Mouse (Mus musculus) layer of hippocampus, adult 2 months (tissue): Measurements from ENCODE around the gene Vps37b. TPM values are rescaled to one million over a fixed set of nuclear protein-coding genes. Genes with fewer than 3 reads are reported as not detected.

Source experiments
- DNase-seq, 2 experiments: peaks; one replicate each; pipeline ENCODE4 v3.0.0; 2022; ENCODE audit warnings: low spot score in 2 of 2
- H3K27ac ChIP-seq: fragments of 200-600 bp; 2 replicates; pipeline ENCODE4 v1.8.1; 2022
- H3K4me3 ChIP-seq: fragments of 200-600 bp; 2 replicates; pipeline ENCODE4 v1.8.1; 2022; ENCODE audit warnings: mild to moderate bottlenecking
- CTCF ChIP-seq: fragments of 200-600 bp; conservative IDR thresholded peaks from 2 replicates; pipeline ENCODE4 v1.8.1; 2022; ENCODE audit warnings: antibody characterized with exemption, mild to moderate bottlenecking, moderate library complexity
- total RNA-seq, 2 experiments: library from RNA; stranded (reverse); gene quantifications; 2 replicates each; pipeline ENCODE4 v1.2.3; 2021

Vps37b gene
- total RNA-seq, 2 experiments from 2014 or later, result 36.8 to 42.2 TPM

DNA sequence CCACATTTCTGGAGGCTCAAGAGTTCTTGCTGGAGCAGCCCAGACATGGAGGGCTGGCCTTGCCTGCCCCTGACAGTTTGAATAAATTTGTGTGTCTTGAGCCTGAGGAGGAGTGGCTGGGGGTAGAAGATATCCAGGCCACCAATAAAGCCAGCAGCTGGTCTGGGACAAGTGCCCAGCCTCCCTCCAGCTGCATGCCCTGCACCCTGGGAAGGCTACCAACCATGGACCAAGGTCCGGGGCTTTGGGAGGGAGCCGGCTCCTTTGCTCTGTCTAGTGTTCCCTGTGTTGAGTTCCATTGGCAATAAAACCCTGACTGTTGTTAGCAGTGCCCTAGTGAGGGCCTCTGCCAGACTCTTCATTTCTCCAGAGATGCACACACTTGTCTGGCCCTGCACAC lies 29.2 kb downstream of the Vps37b start:
- H3K4me3 ChIP-seq, result no peak overlapping the region
- TF ChIP-seq CTCF, result no peak
- peak; percentile 60 to 75 for DNase-seq
- peak overlapping the region; percentile 63 for H3K27ac ChIP-seq

DNA sequence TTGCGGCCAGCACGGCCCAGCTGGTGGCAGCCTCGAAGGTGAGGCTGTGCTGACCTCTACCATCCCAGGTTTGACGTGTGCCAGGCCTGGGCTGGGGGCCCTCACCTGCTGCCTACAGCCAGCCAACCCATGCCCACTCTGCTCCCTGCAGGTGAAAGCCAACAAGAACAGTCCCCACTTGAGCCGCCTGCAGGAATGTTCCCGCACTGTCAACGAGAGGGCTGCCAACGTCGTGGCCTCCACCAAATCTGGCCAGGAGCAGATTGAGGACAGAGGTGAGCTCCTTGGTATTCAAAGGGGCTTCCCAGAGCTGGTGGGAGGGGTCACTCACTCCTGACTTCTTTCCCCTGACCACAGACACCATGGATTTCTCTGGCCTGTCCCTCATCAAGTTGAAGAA lies 30.8 kb downstream of the Vps37b start:
- Histone ChIP-seq H3K27ac (peak overlapping the region; percentile 66), H3K4me3 (no peak overlapping the region)
- DNase-seq, result no peak
- TF ChIP-seq CTCF, result no peak

DNA sequence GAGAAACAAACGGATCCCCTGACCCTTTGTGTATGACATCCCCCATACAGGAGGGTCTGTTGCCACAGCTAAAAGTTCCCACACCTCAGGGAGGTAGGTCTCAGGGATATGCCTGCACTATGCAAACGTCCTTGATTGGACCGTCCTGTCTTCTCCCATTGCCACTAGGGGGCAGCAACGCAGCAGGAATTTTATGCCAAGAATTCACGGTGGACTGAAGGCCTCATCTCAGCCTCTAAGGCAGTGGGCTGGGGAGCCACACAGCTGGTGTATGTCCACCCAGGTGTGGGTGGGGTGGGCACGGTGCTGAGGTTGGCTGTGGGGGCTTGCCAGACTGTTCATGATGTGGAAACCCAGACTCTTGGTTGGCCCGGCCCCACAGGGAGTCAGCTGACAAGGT lies 31.2 kb downstream of the Vps37b start:
- Histone ChIP-seq H3K4me3 (no peak overlapping the region), H3K27ac (peak overlapping the region; percentile 66)
- peak; percentile 94 for TF ChIP-seq CTCF
- DNase-seq, result peak; percentile 86 to 94

DNA sequence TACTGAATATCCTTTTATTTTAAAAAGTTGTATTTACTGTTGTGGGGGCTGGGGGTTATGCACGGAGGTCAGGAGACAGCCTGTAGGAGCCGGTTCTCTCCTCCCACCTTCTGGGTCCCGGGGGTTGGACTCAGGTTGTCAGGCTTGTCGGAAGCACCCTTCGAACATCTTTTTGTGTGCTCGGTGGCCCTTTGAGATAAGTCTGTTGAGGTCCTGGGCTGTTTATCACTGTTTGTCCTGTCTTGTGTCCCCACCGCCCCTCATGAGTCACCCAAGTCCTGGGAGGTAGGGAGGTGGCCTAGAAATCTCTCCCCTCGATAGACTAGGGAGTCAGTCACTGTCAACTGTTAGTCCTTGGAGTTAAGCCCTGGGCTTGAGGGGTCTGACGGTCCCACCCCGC lies 33.7 kb downstream of the Vps37b start:
- DNase-seq, result no peak
- TF ChIP-seq CTCF, result no peak
- Histone ChIP-seq H3K27ac (no peak overlapping the region), H3K4me3 (no peak overlapping the region)

DNA sequence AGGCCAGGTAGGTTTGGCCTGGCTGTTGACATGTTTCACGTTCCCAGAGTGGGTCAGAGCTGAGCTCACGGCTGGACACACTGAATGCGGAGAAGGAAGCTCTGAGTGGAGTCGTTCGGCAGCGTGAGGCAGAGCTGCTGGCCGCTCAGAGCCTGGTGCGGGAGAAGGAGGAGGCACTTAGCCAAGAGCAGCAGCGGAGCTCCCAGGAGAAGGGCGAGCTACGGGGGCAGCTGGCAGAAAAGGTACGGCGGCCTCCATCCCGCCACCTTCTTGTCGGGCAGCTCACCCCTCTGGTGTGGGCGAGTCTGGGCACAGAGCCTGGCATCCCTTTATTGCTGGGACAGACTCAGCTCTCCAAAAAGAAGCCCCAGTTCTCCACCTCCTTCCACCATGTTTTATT lies 34.3 kb downstream of the Vps37b start:
- TF ChIP-seq CTCF, result no peak
- no peak overlapping the region for H3K27ac ChIP-seq
- no peak overlapping the region for H3K4me3 ChIP-seq
- DNase-seq, result no peak

DNA sequence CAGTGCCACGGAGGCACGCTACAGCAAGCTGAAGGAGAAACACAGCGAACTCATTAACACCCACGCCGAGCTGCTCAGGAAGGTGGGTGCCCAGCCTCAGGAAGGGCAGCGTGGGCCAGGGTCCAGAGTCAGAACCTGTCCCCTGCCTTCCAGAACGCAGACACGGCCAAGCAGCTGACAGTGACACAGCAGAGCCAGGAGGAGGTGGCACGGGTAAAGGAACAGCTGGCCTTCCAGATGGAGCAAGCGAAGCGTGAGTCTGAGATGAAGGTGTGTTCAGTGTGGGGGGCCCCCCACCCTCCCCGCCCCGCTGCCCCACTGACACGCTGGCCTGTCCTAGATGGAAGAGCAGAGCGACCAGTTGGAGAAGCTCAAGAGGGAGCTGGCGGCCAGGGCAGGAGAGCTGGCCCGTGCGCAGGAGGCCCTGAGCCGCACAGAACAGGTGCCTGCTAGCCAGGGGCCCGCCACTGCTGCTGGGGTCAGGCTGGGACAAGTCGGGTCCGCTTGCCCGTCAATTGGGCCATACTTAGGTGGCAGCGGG lies 34.8 kb downstream of the Vps37b start:
- H3K27ac ChIP-seq, result peak overlapping the region; percentile 3; the same call in 1 of the 2 replicates

DNA sequence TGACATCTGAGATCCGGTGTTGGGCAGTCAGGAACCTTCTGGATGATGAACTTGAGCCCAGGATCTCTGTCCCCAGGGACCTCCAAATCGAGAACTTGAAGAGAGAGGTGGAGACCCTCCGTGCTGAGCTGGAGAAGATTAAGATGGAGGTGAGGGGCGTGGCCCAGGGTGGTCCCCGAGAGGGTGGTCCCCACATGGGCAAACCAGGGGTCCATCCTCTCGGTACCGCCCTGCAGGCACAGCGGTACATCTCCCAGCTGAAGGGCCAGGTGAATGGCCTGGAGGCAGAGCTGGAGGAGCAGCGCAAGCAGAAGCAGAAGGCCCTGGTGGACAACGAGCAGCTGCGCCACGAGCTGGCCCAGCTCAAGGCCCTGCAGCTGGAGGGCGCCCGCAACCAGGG lies 35.4 kb downstream of the Vps37b start:
- H3K27ac ChIP-seq, result peak overlapping the region; percentile 3; the same call in 1 of the 2 replicates
- no peak for DNase-seq
- no peak for TF ChIP-seq CTCF
- no peak overlapping the region for H3K4me3 ChIP-seq

More for the DNA sequence above, 34.8 kb downstream of the Vps37b start:
- DNase-seq, result no peak
- no peak overlapping the region for H3K4me3 ChIP-seq
- TF ChIP-seq CTCF, result no peak

DNA sequence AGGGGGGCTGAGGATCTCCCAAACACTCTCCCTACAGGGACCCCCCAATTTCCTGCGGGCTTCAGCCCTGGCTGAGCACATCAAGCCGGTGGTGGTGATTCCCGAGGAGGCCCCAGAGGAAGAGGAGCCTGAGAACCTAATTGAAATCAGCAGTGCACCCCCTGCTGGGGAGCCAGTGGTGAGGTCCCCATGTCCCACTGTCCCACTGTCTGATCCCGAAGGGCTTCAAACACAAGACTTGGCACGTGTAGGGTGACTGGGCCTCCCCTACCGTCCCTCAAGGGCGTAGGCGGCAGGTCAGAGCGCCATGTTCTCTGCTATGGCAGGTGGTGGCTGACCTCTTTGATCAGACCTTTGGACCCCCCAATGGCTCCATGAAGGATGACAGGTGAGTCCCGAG lies 35.9 kb downstream of the Vps37b start:
- no peak overlapping the region for H3K27ac ChIP-seq
- H3K4me3 ChIP-seq, result no peak overlapping the region
- TF ChIP-seq CTCF, result peak; percentile 81
- peak in 1 of 2 experiments; percentile 58 for DNase-seq

DNA sequence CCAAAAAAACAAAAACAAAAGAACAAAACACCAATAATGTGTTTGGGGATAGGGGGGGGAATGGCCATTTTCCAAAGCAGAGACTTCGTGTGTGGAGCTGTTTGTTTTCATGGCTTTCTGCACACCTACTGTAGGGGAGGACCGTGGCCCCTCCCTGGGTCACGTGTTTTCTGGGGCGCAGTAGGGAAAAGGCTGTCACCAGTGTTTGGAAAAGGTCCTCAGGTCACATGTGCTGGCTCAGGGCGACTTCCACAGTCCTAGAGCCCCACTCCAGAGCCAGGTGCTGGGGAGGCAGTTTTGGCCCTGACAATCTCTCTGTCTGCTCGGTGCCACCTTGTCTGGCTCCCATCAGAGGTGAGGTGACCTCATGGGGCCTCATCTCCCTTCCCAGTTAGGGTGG lies 36.7 kb downstream of the Vps37b start:
- Histone ChIP-seq H3K4me3 (no peak overlapping the region), H3K27ac (no peak overlapping the region)
- DNase-seq, result no peak
- TF ChIP-seq CTCF, result no peak

DNA sequence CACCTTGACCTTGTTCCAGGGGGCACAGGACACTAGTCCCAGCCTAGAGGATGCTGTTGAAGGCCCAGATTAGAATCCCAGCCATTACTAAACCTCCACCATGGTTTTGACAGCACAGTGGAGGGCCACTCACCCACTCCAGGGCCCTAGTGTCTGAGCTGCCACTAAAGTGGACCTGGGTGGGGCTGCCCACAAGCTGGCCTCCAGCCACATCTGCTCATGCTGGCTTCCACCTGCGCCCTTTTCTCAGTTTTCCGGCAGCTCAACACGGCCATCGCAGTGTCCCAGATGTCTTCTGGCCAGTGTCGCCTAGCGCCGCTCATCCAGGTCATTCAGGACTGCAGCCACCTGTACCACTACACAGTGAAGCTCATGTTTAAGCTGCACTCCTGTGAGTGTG lies 37.6 kb downstream of the Vps37b start:
- TF ChIP-seq CTCF, result no peak
- no peak for DNase-seq
- H3K27ac ChIP-seq, result no peak overlapping the region
- no peak overlapping the region for H3K4me3 ChIP-seq

DNA sequence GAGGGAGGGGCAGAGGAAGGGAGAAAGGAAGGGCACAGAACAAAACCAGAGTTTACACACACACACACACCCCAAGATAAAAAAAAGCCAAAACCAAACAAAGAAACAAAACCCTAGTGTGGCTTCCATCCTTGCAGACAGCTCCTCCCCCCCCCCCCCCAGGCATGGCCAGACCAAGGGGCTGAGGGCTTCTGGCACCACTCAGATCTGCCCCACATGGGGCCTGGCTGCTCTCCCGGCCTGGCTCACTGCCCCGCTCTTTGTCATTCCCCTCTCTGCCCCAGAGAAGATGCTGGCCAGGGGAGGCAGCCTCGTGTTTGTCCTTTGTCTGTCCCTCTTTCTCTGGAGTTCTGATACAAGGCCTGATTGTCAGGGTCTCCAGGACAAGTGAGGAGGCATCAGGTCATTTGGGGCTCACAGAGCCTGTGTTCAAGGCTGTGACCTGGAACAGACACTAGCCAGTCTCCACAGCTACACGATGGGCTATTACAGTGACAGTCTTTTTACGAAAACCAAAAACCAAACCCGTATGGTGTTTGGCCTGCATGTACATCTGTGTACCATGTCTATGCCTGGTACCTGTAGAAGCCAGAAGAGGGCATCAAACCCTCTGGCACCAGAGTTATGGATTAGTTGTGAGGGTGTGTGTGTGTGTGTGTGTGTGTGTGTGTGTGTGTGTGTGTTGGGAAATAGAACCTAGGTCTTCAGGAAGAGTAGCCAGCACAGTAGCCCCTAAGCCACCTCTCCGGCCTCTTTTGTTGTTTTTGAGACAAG lies 38.6 kb downstream of the Vps37b start:
- H3K4me3 ChIP-seq, result no peak overlapping the region
- DNase-seq, result peak; percentile 84 to 87
- TF ChIP-seq CTCF, result no peak
- H3K27ac ChIP-seq, result peak overlapping the region; percentile 65; the same call in 1 of the 2 replicates

DNA sequence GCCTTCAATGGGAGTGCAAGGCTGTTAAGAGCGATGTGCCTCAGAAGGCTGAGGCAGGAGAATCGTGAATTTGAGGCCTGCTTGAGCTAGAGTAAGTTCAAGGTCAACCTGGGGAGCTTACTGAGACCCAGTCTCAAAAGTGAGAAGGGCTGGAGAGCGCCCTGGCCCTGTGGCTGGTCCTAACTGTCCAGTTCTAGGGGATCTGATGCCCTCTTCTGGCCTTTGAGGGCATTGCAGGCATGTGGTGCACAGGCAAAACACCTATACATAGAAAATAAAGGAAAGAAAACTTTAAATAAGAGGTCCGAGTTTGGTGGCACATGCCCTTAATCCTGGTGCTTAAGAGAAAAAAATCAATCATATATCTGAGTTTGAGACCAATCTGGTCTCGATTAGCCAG lies 39.3 kb downstream of the Vps37b start:
- TF ChIP-seq CTCF, result peak; percentile 94
- Histone ChIP-seq H3K4me3 (no peak overlapping the region), H3K27ac (peak overlapping the region; percentile 77)
- peak; percentile 63 to 85 for DNase-seq

DNA sequence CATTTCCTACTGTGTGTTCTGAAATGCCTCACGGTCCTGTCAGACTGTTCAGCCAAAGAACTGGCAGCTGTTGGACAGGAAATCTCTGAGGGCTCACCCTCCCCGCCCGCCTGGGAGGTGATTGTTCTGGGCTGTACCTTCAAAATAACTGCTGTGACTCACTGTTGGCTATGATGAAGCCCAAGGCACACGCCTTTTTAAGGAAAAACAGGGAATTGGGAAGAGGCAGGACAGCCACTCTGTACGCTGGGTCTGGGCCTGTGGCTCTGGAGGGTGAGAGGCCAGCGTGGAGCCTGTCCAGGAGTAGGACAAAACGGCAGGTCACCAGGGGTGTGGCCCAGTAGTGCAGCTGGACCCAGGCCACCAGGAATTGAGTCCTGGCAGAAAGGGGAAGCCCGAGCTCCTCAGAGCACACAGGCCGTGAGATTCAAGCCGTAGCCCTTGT lies 39.9 kb downstream of the Vps37b start:
- DNase-seq, result no peak
- peak overlapping the region; percentile 77 for H3K27ac ChIP-seq
- no peak overlapping the region for H3K4me3 ChIP-seq
- TF ChIP-seq CTCF, result no peak

DNA sequence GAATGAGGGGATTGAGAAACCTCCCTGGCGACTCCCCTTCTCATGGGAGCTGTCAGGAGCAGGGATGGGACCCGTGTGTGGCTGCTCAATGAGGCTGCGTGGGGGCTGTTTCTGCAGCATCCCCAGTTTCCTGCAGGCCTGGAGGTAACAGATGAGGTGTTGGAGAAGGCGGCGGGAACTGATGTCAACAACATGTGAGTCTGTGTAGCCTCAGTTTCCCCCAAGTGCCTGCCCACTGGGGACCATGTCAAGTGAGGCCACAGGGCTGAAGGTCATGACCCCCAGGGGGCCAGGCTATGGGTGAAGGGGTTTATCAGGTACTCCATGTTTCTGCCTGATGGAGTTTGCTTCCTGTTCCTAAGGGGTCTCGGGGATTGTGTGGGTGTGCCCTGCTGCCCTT lies 40.7 kb downstream of the Vps37b start:
- TF ChIP-seq CTCF, result no peak
- Histone ChIP-seq H3K4me3 (no peak overlapping the region), H3K27ac (peak overlapping the region; percentile 77)
- DNase-seq, result no peak
